Mouse (Mus musculus): ENCODE measurements at regions not wholly inside any gene's neighbourhood (a gene's known extent, or its start where the extent isn't known, plus 50 kb on each side); places are given as distances from the start of the nearest gene placed in this dataset.

DNA sequence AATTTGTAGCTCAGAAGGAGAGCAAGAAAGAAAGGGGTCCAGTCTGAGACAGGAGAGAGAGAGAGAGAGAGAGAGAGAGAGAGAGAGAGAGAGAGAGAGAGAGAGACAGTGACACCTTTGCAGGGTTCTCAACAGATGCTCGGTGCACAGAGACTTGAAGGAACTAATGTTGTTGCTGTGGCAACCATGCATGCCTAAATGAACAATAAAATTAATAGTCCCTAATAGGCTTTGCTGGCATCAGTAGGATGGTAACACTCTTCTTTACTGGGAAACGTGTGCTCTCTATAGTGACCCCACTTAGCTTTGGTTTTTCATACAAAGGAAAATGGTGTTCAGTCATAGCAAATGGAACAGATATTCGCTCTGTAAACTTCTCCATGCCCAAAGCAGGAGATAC, 69.5 kb upstream of the Gnao1 start:
- Histone ChIP-seq H3K9me3 (ENCODE audit: low read length) (no peaks in the 10 kb centered on the region; the same call in 1 of the 2 replicates), H3K36me3 (ENCODE audit: insufficient read depth, low read length) (no peaks in the 10 kb centered on the region), H3K4me3 (replicated peaks; ENCODE audit: low read length) (no peak overlapping the region), H3K4me1 (replicated peaks; ENCODE audit: low read depth, low read length) (no peaks in the 10 kb centered on the region), H3K27me3 (ENCODE audit: insufficient read depth, low read length) (no peaks in the 10 kb centered on the region)
- TF ChIP-seq POU5F1 (IDR thresholded peaks at IDR 0.05; ENCODE audit: borderline replicate concordance, low read length): no peak
- no peak for TF ChIP-seq CTCF (conservative IDR thresholded peaks at IDR 0.05; ENCODE audit: low read length)
- no peak for TF ChIP-seq NANOG (IDR thresholded peaks at IDR 0.05; ENCODE audit: borderline replicate concordance, low read length)

DNA sequence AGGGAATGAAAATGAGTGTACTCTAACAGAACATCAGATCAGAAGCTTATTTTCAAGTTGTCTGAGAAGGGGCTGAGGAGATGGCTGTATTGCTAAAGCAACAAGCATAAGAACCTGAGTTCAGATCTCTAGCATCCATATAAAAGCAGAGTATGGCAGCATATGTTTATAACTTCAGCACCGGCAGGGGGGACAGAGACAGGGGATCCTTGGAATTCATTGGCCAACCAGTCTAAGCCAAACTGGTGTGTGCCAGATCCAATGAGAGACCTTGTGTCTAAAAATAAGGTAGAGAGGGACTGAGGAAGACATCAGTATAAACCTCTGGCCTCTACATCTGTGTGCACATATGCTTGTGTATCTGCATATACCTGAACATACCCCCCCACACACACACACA, 61.0 kb upstream of the Gnao1 start:
- Histone ChIP-seq H3K36me3 (ENCODE audit: insufficient read depth, low read length) (no peaks in the 10 kb centered on the region), H3K9me3 (ENCODE audit: low read length) (no peaks in the 10 kb centered on the region), H3K27me3 (ENCODE audit: insufficient read depth, low read length) (no peaks in the 10 kb centered on the region), H3K4me3 (replicated peaks; ENCODE audit: low read length) (no peak overlapping the region), H3K4me1 (replicated peaks; ENCODE audit: low read depth, low read length) (no peaks in the 10 kb centered on the region)
- TF ChIP-seq CTCF (conservative IDR thresholded peaks at IDR 0.05; ENCODE audit: low read length) (no peak), NANOG (IDR thresholded peaks at IDR 0.05; ENCODE audit: borderline replicate concordance, low read length) (no peak), POU5F1 (IDR thresholded peaks at IDR 0.05; ENCODE audit: borderline replicate concordance, low read length) (no peak)

DNA sequence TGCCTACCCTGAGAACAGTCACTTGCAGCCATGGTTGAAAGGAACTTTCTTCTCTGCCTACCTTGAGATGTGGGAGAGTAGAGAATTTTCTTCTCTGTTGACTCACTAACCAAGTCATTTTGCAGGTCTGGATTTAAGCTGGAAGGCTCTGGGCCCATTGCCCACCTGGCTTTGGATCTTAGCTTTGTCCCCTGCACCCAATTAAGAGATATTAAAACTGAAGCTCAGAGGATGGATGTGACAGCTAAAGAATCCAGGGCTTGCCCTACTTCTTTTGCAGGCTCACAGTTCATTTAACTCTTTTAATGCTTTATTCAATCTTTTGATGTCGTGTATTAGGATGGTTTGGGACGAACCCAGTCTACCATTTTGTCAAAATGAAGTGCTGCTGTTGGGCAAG, 58.8 kb upstream of the Gnao1 start:
- Histone ChIP-seq H3K36me3 (ENCODE audit: insufficient read depth, low read length) (no peaks in the 10 kb centered on the region), H3K27me3 (ENCODE audit: insufficient read depth, low read length) (no peaks in the 10 kb centered on the region), H3K9me3 (ENCODE audit: low read length) (no peaks in the 10 kb centered on the region), H3K4me1 (replicated peaks; ENCODE audit: low read depth, low read length) (no peaks in the 10 kb centered on the region), H3K4me3 (replicated peaks; ENCODE audit: low read length) (no peak overlapping the region)
- TF ChIP-seq CTCF (conservative IDR thresholded peaks at IDR 0.05; ENCODE audit: low read length): no peak
- no peak for TF ChIP-seq NANOG (IDR thresholded peaks at IDR 0.05; ENCODE audit: borderline replicate concordance, low read length)
- no peak for TF ChIP-seq POU5F1 (IDR thresholded peaks at IDR 0.05; ENCODE audit: borderline replicate concordance, low read length)

DNA sequence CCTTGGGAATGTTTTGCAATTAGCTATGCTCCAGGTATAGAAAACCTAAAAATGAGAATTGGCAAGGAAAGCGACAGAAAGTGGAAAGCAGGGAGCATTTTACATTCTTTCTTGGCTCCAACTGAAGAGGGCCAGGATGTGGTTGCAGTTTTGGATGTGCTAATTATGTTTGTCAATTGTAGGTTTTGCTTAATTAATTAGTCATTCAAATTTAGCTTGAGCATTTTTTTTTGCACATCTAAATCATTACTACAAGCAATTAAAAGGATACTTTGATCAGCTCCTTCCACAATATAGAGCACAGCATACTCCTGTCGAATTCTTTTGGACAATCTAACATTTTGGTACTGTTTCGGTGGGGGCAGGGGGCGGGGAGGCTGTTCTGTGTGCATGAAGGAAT, 53.8 kb upstream of the Gnao1 start:
- H3K4me3 ChIP-seq (replicated peaks; ENCODE audit: low read length): no peak overlapping the region
- no peaks in the 10 kb centered on the region for H3K27me3 ChIP-seq (ENCODE audit: insufficient read depth, low read length)
- H3K4me1 ChIP-seq (replicated peaks; ENCODE audit: low read depth, low read length): no peaks in the 10 kb centered on the region
- no peaks in the 10 kb centered on the region for H3K36me3 ChIP-seq (ENCODE audit: insufficient read depth, low read length)
- H3K9me3 ChIP-seq (ENCODE audit: low read length): no peaks in the 10 kb centered on the region
- no peak for TF ChIP-seq POU5F1 (IDR thresholded peaks at IDR 0.05; ENCODE audit: borderline replicate concordance, low read length)

Measured in E14TG2a.4 (cell line).